Mouse (Mus musculus) C2C12 (cell line): ENCODE measurements around the gene Snap25.

Experiments
- CEBPB ChIP-seq: IDR thresholded peaks from one replicate; pipeline ENCODE4 v1.6.1; 2011; ENCODE audit warnings: low read depth, mild to moderate bottlenecking, control low read depth, moderate library complexity
- CTCF ChIP-seq: IDR thresholded peaks from one replicate; pipeline ENCODE4 v1.5.1; 2011; ENCODE audit not compliant: control insufficient read depth, insufficient read depth, insufficient read length
- MYOG ChIP-seq: IDR thresholded peaks from one replicate; pipeline ENCODE4 v1.6.1; 2011; ENCODE audit not compliant: control insufficient read depth, insufficient read length; ENCODE audit errors: extremely low read depth
- USF1 ChIP-seq: IDR thresholded peaks from one replicate; pipeline ENCODE4 v1.6.1; 2011; ENCODE audit warnings: low read depth, mild to moderate bottlenecking, control low read depth, moderate library complexity

GRCm38 (mm10) chr2:136827612-136828011 lies 114.4 kb downstream of the Snap25 start:
- no peak for TF ChIP-seq CTCF
- TF ChIP-seq MYOG = no peak
- no peak for TF ChIP-seq CEBPB
- TF ChIP-seq USF1 = no peak
